Mouse (Mus musculus) CH12.LX (cell line): ENCODE measurements around the gene Fam227a.

ENCODE experiments used
- CTCF ChIP-seq, 2 experiments: IDR thresholded peaks in 1 of 2; conservative IDR thresholded peaks in 1 of 2; 2 replicates each; pipeline ENCODE4 v1.5.1; 2011 to 2012; ENCODE audit warnings: low read depth in 2 of 2, low read length in 2 of 2, improper control_type of control experiment in 1 of 2, inconsistent platforms in 1 of 2, mild to moderate bottlenecking in 1 of 2, moderate library complexity in 1 of 2
- ELF1 ChIP-seq: IDR thresholded peaks from 2 replicates; pipeline ENCODE4 v1.6.1; 2014; ENCODE audit warnings: low read depth, mild to moderate bottlenecking, inconsistent platforms, low read length, improper control_type of control experiment
- ETS1 ChIP-seq: conservative IDR thresholded peaks from 2 replicates; pipeline ENCODE4 v1.6.1; 2012; ENCODE audit warnings: low read depth, mild to moderate bottlenecking, inconsistent platforms, low read length, improper control_type of control experiment, moderate library complexity
- JUN ChIP-seq: IDR thresholded peaks from 2 replicates; pipeline ENCODE4 v1.6.1; 2011; ENCODE audit warnings: low read depth, mild to moderate bottlenecking, low read length, improper control_type of control experiment, moderate library complexity; ENCODE audit not compliant: insufficient read depth
- MAX ChIP-seq: IDR thresholded peaks from 2 replicates; pipeline ENCODE4 v1.6.1; 2011; ENCODE audit warnings: low read length, improper control_type of control experiment
- POLR2A ChIP-seq: IDR thresholded peaks from 2 replicates; pipeline ENCODE4 v1.6.1; 2011; ENCODE audit warnings: low read depth, mild to moderate bottlenecking, improper control_type of control experiment, low read length
- SIN3A ChIP-seq: IDR thresholded peaks from 2 replicates; pipeline ENCODE4 v1.6.1; 2012; ENCODE audit warnings: low read length, improper control_type of control experiment, inconsistent platforms
- TCF12 ChIP-seq: IDR thresholded peaks from 2 replicates; pipeline ENCODE4 v1.6.1; 2014; ENCODE audit warnings: low read depth, mild to moderate bottlenecking, inconsistent platforms, low read length, improper control_type of control experiment
- USF2 ChIP-seq: conservative IDR thresholded peaks from 2 replicates; pipeline ENCODE4 v1.6.1; 2011; ENCODE audit warnings: low read depth, low read length, improper control_type of control experiment
- ZC3H11A ChIP-seq: IDR thresholded peaks from 2 replicates; pipeline ENCODE4 v1.6.1; 2012; ENCODE audit warnings: low read depth, mild to moderate bottlenecking, inconsistent platforms, low read length, improper control_type of control experiment

DNA sequence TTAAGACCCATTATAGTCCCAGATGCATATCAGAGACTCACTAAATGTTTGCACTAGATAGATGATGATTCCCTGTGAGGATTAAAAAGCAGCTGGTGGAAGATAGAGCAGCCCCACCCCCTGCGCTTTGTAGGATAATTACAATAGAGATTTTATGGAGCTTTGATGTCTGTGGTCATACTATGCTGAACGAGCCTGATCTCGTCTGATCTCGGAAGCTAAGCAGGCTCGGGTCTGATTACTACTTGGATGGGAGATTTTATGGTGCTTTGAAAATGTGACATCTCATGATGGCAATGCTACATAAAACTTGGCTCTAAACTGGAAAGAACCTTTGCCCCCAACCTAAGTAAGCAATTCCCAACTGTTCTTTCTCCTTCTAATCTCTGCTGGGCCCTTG lies 33.6 kb upstream of the Fam227a start:
- TF ChIP-seq POLR2A (no peak), CTCF (conservative IDR thresholded peaks at IDR 0.05 in 1 of 2, IDR thresholded peaks at IDR 0.05 in 1 of 2; ENCODE audit: low read depth in 2 of 2, low read length in 2 of 2) (no peak), ELF1 (no peak), MAX (no peak), SIN3A (no peak), TCF12 (no peak), JUN (no peak), ETS1 (no peak), USF2 (no peak), ZC3H11A (no peak)
